Mouse (Mus musculus): Measurements from ENCODE around the gene Ssh2. TPM values are rescaled to one million over a fixed set of nuclear protein-coding genes. Genes with fewer than 3 reads are reported as not detected.
"Not testable (repeated sequence)": the region's sequence is repeated elsewhere in the genome, so short reads cannot be mapped to it uniquely, and the experiment has no call there.

The Ssh2 gene
- polyA plus RNA-seq, 1 experiment from 2014 or later, result 20.2 TPM

DNA sequence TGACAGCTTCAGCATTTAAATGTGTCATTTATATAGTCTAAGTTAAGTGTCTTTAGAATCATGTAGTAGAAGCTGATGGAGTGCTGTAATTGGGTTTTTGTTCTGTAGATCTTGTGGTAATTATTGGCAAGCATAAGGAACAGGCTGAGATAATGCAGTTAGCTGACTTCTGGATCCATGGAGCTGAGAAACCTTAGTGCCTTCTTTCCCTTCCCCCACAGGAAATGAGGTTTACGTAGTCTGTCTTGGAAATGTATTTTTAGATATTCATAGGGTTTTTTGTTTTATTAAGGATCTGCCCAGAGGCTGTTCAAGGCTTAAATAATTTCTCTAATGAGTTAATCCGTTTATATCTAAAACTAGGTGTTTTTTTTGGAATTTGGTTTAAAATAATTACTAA, 26.8 kb downstream of the Ssh2 start:
- no peak for ATAC-seq
- Histone ChIP-seq H3K9me3 (replicated peaks; ENCODE audit: control insufficient read depth, low read length, poor library complexity, severe bottlenecking) (no peaks in the 10 kb centered on the region), H3K36me3 (ENCODE audit: control insufficient read depth, insufficient read depth, low read length) (no peaks in the 10 kb centered on the region), H3K4me2 (ENCODE audit: low read length) (no peak overlapping the region), H3K27me3 (ENCODE audit: control insufficient read depth, insufficient read depth, low read depth, low read length) (no peaks in the 10 kb centered on the region), H3K27ac (ENCODE audit: low read length) (no peak overlapping the region), H3K4me1 (ENCODE audit: control insufficient read depth, insufficient read depth, low read length) (no peaks in the 10 kb centered on the region), H3K9ac (ENCODE audit: low read depth, low read length) (no peak overlapping the region), H3K4me3 (ENCODE audit: low read depth, low read length) (no peak overlapping the region)
- whole genome bisulfite sequencing, result 70% methylated on average over 2 of the region's 2 CpGs

DNA sequence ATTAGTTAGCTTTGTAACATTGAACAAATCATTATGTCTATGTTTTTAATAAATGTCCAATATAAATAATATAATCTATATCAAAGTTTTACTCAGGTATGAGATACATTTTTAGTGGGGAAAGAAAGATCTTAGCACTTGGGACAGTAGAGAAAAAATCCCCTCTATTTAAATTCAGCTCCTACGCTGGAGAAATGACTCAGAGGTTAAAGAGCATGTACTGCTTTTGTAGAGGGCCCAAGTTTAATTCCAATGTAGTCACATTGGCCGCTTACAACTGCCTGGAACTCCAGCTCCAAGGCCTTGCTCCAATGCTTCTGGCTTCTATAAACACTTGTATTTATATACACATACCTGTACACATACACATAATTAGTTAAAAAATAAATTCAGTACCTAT, 36.7 kb downstream of the Ssh2 start:
- no peak overlapping the region for H3K4me3 ChIP-seq (ENCODE audit: low read depth, low read length)
- no peak overlapping the region for H3K9ac ChIP-seq (ENCODE audit: low read depth, low read length)
- H3K36me3 ChIP-seq (ENCODE audit: control insufficient read depth, insufficient read depth, low read length), result no peaks in the 10 kb centered on the region
- no peaks in the 10 kb centered on the region for H3K9me3 ChIP-seq (replicated peaks; ENCODE audit: control insufficient read depth, low read length, poor library complexity, severe bottlenecking)
- no peak overlapping the region for H3K4me2 ChIP-seq (ENCODE audit: low read length)
- H3K4me1 ChIP-seq (ENCODE audit: control insufficient read depth, insufficient read depth, low read length), result no peaks in the 10 kb centered on the region
- no peak overlapping the region for H3K27ac ChIP-seq (ENCODE audit: low read length)
- H3K27me3 ChIP-seq (ENCODE audit: control insufficient read depth, insufficient read depth, low read depth, low read length), result no peaks in the 10 kb centered on the region
- no peak for ATAC-seq
- 85% methylated on average over 2 of the region's 2 CpGs for WGBS

DNA sequence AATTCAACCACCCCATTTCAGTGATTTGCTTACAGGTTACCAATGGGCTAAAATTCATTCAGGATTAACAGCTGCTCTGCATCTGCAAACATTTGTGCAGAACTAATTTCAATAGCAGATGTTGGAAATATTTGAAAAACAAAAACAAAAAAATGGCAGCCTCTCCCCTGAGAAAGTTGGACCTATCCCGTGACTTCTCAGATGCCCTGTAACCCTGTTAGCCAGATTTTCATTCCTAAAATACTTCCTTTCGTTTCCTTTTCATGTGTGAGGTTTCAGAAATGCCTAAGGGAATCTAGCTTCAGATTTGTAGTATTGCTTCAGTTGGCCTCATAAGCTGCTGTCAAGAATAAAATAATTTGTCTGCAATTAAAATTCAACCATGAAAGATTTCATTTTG, 43.4 kb downstream of the Ssh2 start:
- Histone ChIP-seq H3K36me3 (ENCODE audit: control insufficient read depth, insufficient read depth, low read length) (no peaks in the 10 kb centered on the region), H3K4me2 (ENCODE audit: low read length) (no peak overlapping the region), H3K4me1 (ENCODE audit: control insufficient read depth, insufficient read depth, low read length) (no peaks in the 10 kb centered on the region), H3K4me3 (ENCODE audit: low read depth, low read length) (no peak overlapping the region), H3K9ac (ENCODE audit: low read depth, low read length) (no peak overlapping the region), H3K27me3 (ENCODE audit: control insufficient read depth, insufficient read depth, low read depth, low read length) (no peaks in the 10 kb centered on the region), H3K27ac (ENCODE audit: low read length) (no peak overlapping the region), H3K9me3 (replicated peaks; ENCODE audit: control insufficient read depth, low read length, poor library complexity, severe bottlenecking) (no peaks in the 10 kb centered on the region)
- ATAC-seq, result no peak
- WGBS, result 81% methylated on average over 2 of the region's 2 CpGs

DNA sequence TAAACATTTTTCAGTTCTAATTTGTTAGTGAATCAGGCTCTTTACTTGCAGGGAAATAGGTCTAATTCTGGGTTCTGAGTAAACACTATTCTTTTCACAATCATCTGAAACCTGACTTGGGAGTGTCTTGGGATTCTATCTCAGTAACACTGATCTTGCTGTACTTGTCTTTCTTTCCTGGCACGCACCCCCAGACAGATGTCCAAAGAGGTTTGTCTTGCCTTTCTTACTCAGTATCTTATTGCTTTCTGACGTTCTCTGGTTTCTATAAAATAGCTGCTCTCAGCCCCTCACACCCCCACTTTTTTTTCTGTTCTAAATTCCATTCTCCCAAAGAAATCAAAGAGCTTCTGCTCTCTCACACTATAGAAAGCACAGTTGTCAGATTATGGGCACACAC, 51.3 kb downstream of the Ssh2 start:
- Histone ChIP-seq H3K9ac (ENCODE audit: low read depth, low read length) (no peak overlapping the region), H3K27ac (ENCODE audit: low read length) (no peak overlapping the region), H3K4me1 (ENCODE audit: control insufficient read depth, insufficient read depth, low read length) (no peaks in the 10 kb centered on the region), H3K36me3 (ENCODE audit: control insufficient read depth, insufficient read depth, low read length) (no peaks in the 10 kb centered on the region), H3K27me3 (ENCODE audit: control insufficient read depth, insufficient read depth, low read depth, low read length) (no peaks in the 10 kb centered on the region), H3K4me2 (ENCODE audit: low read length) (no peak overlapping the region), H3K4me3 (ENCODE audit: low read depth, low read length) (no peak overlapping the region), H3K9me3 (replicated peaks; ENCODE audit: control insufficient read depth, low read length, poor library complexity, severe bottlenecking) (no peaks in the 10 kb centered on the region)
- 80% methylated on average over 2 of the region's 2 CpGs for whole genome bisulfite sequencing
- ATAC-seq, result no peak

DNA sequence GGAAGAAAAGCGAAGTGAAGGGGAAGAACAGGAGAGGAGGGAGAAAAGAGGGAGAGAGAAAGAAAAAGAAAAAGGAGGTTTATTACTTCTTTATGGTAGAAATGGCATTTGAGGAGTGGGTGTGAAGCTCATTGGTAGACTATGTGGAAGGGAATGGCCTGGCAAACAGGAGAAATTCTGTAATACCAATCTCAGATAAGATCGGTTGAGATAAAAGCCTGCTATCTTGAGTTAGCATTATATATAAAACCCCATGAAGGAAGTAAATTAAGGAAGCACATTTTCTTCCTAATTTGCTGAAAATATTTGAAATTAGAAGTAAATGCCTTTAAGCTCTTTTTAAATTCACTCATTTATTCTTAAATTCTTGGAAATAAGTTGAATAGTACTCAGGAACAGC, 59.9 kb downstream of the Ssh2 start:
- no peak overlapping the region for H3K4me3 ChIP-seq (ENCODE audit: low read depth, low read length)
- ATAC-seq, result no peak
- no peaks in the 10 kb centered on the region for H3K4me1 ChIP-seq (ENCODE audit: control insufficient read depth, insufficient read depth, low read length)
- H3K36me3 ChIP-seq (ENCODE audit: control insufficient read depth, insufficient read depth, low read length), result no peaks in the 10 kb centered on the region
- 94% methylated on average over 2 of the region's 2 CpGs for WGBS
- no peak overlapping the region for H3K4me2 ChIP-seq (ENCODE audit: low read length)
- no peaks in the 10 kb centered on the region for H3K27me3 ChIP-seq (ENCODE audit: control insufficient read depth, insufficient read depth, low read depth, low read length)
- no peak overlapping the region for H3K9ac ChIP-seq (ENCODE audit: low read depth, low read length)
- no peak overlapping the region for H3K27ac ChIP-seq (ENCODE audit: low read length)
- no peaks in the 10 kb centered on the region for H3K9me3 ChIP-seq (replicated peaks; ENCODE audit: control insufficient read depth, low read length, poor library complexity, severe bottlenecking)

DNA sequence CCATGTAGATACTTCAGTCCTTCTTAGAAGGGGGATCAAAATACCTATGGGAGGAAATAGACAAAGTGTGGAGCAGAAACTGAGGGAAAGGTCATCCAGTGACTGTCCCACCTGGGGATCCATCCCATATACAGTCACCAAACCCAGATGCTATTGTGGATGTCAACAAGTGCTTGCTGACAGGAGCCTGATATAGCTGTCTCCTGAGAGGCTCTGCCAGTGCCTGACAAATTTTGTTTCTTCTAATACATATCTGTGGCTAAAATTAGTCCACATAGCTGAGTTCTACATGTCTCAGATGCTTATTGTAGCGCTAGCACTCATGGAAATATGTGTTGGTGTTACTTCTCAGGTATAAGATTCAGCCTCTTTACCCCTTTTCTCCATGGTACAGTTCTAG, 62.5 kb downstream of the Ssh2 start:
- not testable (repeated sequence) for H3K9ac ChIP-seq (ENCODE audit: low read depth, low read length); ATAC-seq; H3K4me3 ChIP-seq (ENCODE audit: low read depth, low read length); H3K36me3 ChIP-seq (ENCODE audit: control insufficient read depth, insufficient read depth, low read length); H3K27ac ChIP-seq (ENCODE audit: low read length); H3K9me3 ChIP-seq (replicated peaks; ENCODE audit: control insufficient read depth, low read length, poor library complexity, severe bottlenecking); H3K4me1 ChIP-seq (ENCODE audit: control insufficient read depth, insufficient read depth, low read length); H3K27me3 ChIP-seq (ENCODE audit: control insufficient read depth, insufficient read depth, low read depth, low read length); H3K4me2 ChIP-seq (ENCODE audit: low read length)
- 97% methylated on average over 1 of the region's 1 CpGs for WGBS

DNA sequence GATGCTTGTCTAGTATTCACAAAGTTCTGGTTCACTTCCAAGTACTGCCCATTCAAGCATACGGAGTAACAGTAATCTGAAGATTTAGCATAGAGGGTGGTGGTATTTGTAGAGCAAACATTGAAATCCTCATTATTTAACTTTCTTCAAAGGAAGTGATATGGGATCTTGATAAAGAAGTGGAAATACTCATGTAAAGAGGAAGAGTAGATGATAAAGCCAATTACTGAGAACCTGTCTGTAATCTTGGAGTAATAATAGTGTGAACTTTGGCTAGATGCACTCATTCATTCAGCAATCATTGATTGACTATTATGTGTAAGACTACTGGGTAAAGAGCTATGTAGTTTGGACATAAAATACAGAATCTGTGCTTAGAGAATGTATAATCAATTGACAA, 64.1 kb downstream of the Ssh2 start:
- no peaks in the 10 kb centered on the region for H3K9me3 ChIP-seq (replicated peaks; ENCODE audit: control insufficient read depth, low read length, poor library complexity, severe bottlenecking)
- H3K4me2 ChIP-seq (ENCODE audit: low read length), result no peak overlapping the region
- H3K27me3 ChIP-seq (ENCODE audit: control insufficient read depth, insufficient read depth, low read depth, low read length), result no peaks in the 10 kb centered on the region
- no peak for ATAC-seq
- H3K4me1 ChIP-seq (ENCODE audit: control insufficient read depth, insufficient read depth, low read length), result no peaks in the 10 kb centered on the region
- H3K4me3 ChIP-seq (ENCODE audit: low read depth, low read length), result no peak overlapping the region
- 75% methylated on average over 1 of the region's 1 CpGs for WGBS
- no peak overlapping the region for H3K27ac ChIP-seq (ENCODE audit: low read length)
- H3K36me3 ChIP-seq (ENCODE audit: control insufficient read depth, insufficient read depth, low read length), result no peaks in the 10 kb centered on the region
- no peak overlapping the region for H3K9ac ChIP-seq (ENCODE audit: low read depth, low read length)

DNA sequence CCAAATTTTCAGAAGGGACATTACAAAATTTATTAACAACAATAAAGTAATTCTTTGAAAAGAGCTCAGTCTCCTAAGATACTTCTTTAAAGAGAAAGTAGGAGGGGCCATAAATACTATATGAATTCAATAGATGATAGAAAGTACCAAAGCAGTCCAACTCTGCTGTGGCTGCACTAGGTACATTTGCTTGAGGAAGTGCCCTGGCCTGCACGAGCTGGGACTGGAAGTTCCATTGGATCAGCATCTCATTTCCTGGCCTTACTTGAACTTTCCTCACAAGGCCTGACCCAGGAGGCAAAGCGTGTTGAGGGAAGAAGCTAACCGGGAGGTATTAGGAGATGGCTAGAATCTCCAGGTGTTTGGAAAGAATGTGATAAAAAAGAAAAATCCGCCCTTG, 75.4 kb downstream of the Ssh2 start:
- no peak for ATAC-seq
- WGBS, result 83% methylated on average over 4 of the region's 4 CpGs

DNA sequence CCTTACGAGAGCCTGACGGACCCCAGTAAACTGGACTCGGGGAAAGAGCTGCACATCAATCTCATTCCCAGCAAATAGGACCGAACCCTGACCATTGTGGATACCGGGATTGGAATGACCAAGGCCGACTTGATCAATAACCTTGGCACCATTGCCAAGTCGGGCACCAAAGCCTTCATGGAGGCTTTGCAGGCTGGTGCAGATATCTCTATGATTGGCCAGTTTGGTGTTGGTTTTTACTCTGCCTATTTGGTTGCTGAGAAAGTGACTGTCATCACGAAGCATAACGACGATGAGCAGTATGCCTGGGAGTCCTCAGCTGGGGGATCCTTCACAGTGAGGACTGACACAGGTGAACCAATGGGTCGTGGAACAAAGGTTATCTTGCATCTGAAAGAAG, 77.6 kb downstream of the Ssh2 start:
- not testable (repeated sequence) for ATAC-seq
- 95% methylated on average over 7 of the region's 11 CpGs for WGBS

More for the DNA sequence above, 75.4 kb downstream of the Ssh2 start:
- Histone ChIP-seq H3K9me3 (replicated peaks; ENCODE audit: control insufficient read depth, low read length, poor library complexity, severe bottlenecking) (no peaks in the 10 kb centered on the region), H3K4me1 (ENCODE audit: control insufficient read depth, insufficient read depth, low read length) (no peaks in the 10 kb centered on the region), H3K36me3 (ENCODE audit: control insufficient read depth, insufficient read depth, low read length) (no peaks in the 10 kb centered on the region), H3K4me3 (ENCODE audit: low read depth, low read length) (no peak overlapping the region), H3K27ac (ENCODE audit: low read length) (no peak overlapping the region), H3K27me3 (ENCODE audit: control insufficient read depth, insufficient read depth, low read depth, low read length) (no peaks in the 10 kb centered on the region), H3K4me2 (ENCODE audit: low read length) (no peak overlapping the region), H3K9ac (ENCODE audit: low read depth, low read length) (no peak overlapping the region)

DNA sequence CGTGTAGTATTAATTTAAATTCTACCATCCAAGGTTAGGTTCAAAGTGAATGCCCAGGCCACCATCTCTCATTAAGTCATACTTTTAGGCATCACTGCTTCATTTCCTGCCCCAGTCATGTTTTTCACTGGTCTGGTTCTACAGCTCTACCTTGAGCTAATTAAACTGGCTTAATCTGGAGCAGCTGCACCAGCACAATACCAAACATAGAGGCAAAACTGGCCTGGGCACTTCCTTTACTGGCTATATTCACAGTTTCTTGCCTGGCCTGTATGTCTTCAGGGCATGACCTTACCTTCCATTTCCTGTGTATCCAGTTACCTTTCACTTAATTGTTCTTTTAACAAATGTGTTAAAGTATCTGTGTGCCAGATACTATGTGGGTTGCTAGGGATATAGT, 81.2 kb downstream of the Ssh2 start:
- Histone ChIP-seq H3K4me2 (ENCODE audit: low read length) (no peak overlapping the region), H3K9ac (ENCODE audit: low read depth, low read length) (no peak overlapping the region), H3K27ac (ENCODE audit: low read length) (no peak overlapping the region), H3K9me3 (replicated peaks; ENCODE audit: control insufficient read depth, low read length, poor library complexity, severe bottlenecking) (no peaks in the 10 kb centered on the region), H3K36me3 (ENCODE audit: control insufficient read depth, insufficient read depth, low read length) (no peaks in the 10 kb centered on the region), H3K27me3 (ENCODE audit: control insufficient read depth, insufficient read depth, low read depth, low read length) (no peaks in the 10 kb centered on the region), H3K4me3 (ENCODE audit: low read depth, low read length) (no peak overlapping the region), H3K4me1 (ENCODE audit: control insufficient read depth, insufficient read depth, low read length) (no peaks in the 10 kb centered on the region)
- ATAC-seq, result no peak
- WGBS, result 64% methylated on average over 1 of the region's 1 CpGs

More for the DNA sequence above, 77.6 kb downstream of the Ssh2 start:
- not testable (repeated sequence) for H3K36me3 ChIP-seq (ENCODE audit: control insufficient read depth, insufficient read depth, low read length); H3K9ac ChIP-seq (ENCODE audit: low read depth, low read length); H3K4me1 ChIP-seq (ENCODE audit: control insufficient read depth, insufficient read depth, low read length); H3K4me2 ChIP-seq (ENCODE audit: low read length); H3K27ac ChIP-seq (ENCODE audit: low read length); H3K27me3 ChIP-seq (ENCODE audit: control insufficient read depth, insufficient read depth, low read depth, low read length); H3K4me3 ChIP-seq (ENCODE audit: low read depth, low read length); H3K9me3 ChIP-seq (replicated peaks; ENCODE audit: control insufficient read depth, low read length, poor library complexity, severe bottlenecking)
